Mouse (Mus musculus): ENCODE measurements around the gene Sp4.

Gene Sp4

GRCm38 (mm10) chr12:118301072-118301865 is at the start of gene Sp4:
Gene Sp4, minus strand, starts transcription at chr12:118301440.
- DNase-seq, result peak; percentile 100

GRCm38 (mm10) chr12:118339107-118339506 is 37.9 kb upstream of the Sp4 start:
- DNase-seq, result peak; percentile 86

- DNase-seq, result no peak
Observed at GRCm38 (mm10) chr12:118338243-118338642, 37.0 kb upstream of the Sp4 start.

GRCm38 (mm10) chr12:118337291-118337690 is 36.1 kb upstream of the Sp4 start:
- DNase-seq, result no peak

GRCm38 (mm10) chr12:118328739-118329249 is 27.6 kb upstream of the Sp4 start:
- DNase-seq, result no peak

GRCm38 (mm10) chr12:118327566-118327965 is 26.3 kb upstream of the Sp4 start:
- no peak for DNase-seq

- DNase-seq, result no peak
Observed at GRCm38 (mm10) chr12:118326161-118326560, 24.9 kb upstream of the Sp4 start.

- DNase-seq, result no peak
Observed at GRCm38 (mm10) chr12:118320076-118320475, 18.8 kb upstream of the Sp4 start.

- no peak for DNase-seq
Observed at GRCm38 (mm10) chr12:118314477-118314845, 13.2 kb upstream of the Sp4 start.

- DNase-seq, result no peak
Observed at GRCm38 (mm10) chr12:118313805-118314476, 12.7 kb upstream of the Sp4 start.

- DNase-seq, result no peak
Observed at GRCm38 (mm10) chr12:118303586-118303985, 2.3 kb upstream of the Sp4 start.

- no peak for DNase-seq
Observed at GRCm38 (mm10) chr12:118303066-118303465, 1.8 kb upstream of the Sp4 start.

GRCm38 (mm10) chr12:118301866-118302835 is 911 bp upstream of the Sp4 start:
- peak; percentile 100 for DNase-seq

GRCm38 (mm10) chr12:118300754-118301071 is 527 bp downstream of the Sp4 start:
- DNase-seq, result no peak

GRCm38 (mm10) chr12:118299956-118300355 is 1.3 kb downstream of the Sp4 start:
- DNase-seq, result peak; percentile 98

- DNase-seq, result peak; percentile 92
Observed at GRCm38 (mm10) chr12:118299172-118299571, 2.1 kb downstream of the Sp4 start.

- DNase-seq, result no peak
Observed at GRCm38 (mm10) chr12:118298516-118298915, 2.7 kb downstream of the Sp4 start.

- no peak for DNase-seq
Observed at GRCm38 (mm10) chr12:118296236-118296635, 5.0 kb downstream of the Sp4 start.

GRCm38 (mm10) chr12:118295793-118296192 is 5.4 kb downstream of the Sp4 start:
- DNase-seq, result no peak

- DNase-seq, result no peak
Observed at GRCm38 (mm10) chr12:118288947-118289346, 12.3 kb downstream of the Sp4 start.

GRCm38 (mm10) chr12:118285099-118285498 is 16.1 kb downstream of the Sp4 start:
- DNase-seq, result peak; percentile 84

- DNase-seq, result no peak
Observed at GRCm38 (mm10) chr12:118281961-118282360, 19.3 kb downstream of the Sp4 start.

- DNase-seq, result no peak
Observed at GRCm38 (mm10) chr12:118276385-118276784, 24.9 kb downstream of the Sp4 start.
